Mouse (Mus musculus): Measurements from ENCODE around the gene Slc6a3.

Slc6a3 gene

GRCm38 (mm10) chr13:73592546-73592945 lies 56.0 kb downstream of the Slc6a3 start:
- DNase-seq, result no peak

- no peak for DNase-seq
Measured at GRCm38 (mm10) chr13:73596276-73596675, 59.7 kb downstream of the Slc6a3 start.

- no peak for DNase-seq
Measured at GRCm38 (mm10) chr13:73600217-73600616, 63.7 kb downstream of the Slc6a3 start.

- DNase-seq, result peak; percentile 87
Measured at GRCm38 (mm10) chr13:73603046-73603445, 66.5 kb downstream of the Slc6a3 start.

GRCm38 (mm10) chr13:73603522-73604155 lies 67.1 kb downstream of the Slc6a3 start, which contains the start of gene Clptm1l:
TSS of gene Clptm1l (plus strand) at chr13:73604006.
- DNase-seq, result peak; percentile 99

- DNase-seq, result no peak
Measured at GRCm38 (mm10) chr13:73604156-73604957, 67.8 kb downstream of the Slc6a3 start.

GRCm38 (mm10) chr13:73618406-73618805 lies 81.9 kb downstream of the Slc6a3 start:
- DNase-seq, result peak; percentile 94

GRCm38 (mm10) chr13:73620637-73621036 lies 84.1 kb downstream of the Slc6a3 start:
- no peak for DNase-seq

- no peak for DNase-seq
Measured at GRCm38 (mm10) chr13:73626410-73626744, 89.8 kb downstream of the Slc6a3 start.

- peak; percentile 90 for DNase-seq
Measured at GRCm38 (mm10) chr13:73626745-73627549, 90.4 kb downstream of the Slc6a3 start, which contains the start of gene Tert. TSS of gene Tert (plus strand) at chr13:73626911.

All from heart, adult 11 months (tissue).